Mouse (Mus musculus) cerebellum, adult (tissue): ENCODE results near the gene Syk.

ENCODE experiments used
- ATAC-seq: cut with Nextera tagmentation; 2 replicates; pipeline ENCODE4 v1.9.2; 2017; ENCODE audit warnings: mild to moderate bottlenecking, moderate library complexity, mixed read lengths; ENCODE audit not compliant: insufficient number of reproducible peaks, low FRiP score, low TSS enrichment

Syk gene

GRCm38 (mm10) chr13:52582878-52583661 lies at the start of gene Syk:
Syk (plus strand) TSS chr13:52583173.
- no peak for ATAC-seq

DNA sequence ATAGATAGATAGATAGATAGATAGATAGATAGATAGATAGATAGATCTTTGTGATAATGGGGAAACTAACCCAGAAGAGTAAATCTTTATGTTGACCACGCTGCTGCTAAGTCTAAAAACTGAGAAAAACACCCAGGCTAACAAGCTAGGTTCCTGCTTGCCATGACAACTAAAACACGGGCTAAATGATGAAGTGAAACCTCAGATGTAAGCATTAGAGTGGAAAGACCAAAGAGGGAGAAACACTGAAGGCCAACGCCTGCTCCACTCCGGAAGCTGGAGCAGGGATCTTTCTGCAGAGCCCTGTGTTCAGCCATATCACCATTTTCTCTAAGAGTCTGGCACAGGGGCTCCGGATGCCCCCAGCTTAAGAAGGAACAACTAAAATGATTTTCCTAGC lies 49.3 kb upstream of the Syk start:
- ATAC-seq, result no peak

GRCm38 (mm10) chr13:52535542-52535941 lies 47.4 kb upstream of the Syk start:
- peak; percentile 50; the same call in 1 of the 2 replicates for ATAC-seq

- ATAC-seq, result no peak
Observed at GRCm38 (mm10) chr13:52537754-52538587, 45.0 kb upstream of the Syk start.

GRCm38 (mm10) chr13:52538588-52539116 lies 44.3 kb upstream of the Syk start:
- no peak for ATAC-seq

DNA sequence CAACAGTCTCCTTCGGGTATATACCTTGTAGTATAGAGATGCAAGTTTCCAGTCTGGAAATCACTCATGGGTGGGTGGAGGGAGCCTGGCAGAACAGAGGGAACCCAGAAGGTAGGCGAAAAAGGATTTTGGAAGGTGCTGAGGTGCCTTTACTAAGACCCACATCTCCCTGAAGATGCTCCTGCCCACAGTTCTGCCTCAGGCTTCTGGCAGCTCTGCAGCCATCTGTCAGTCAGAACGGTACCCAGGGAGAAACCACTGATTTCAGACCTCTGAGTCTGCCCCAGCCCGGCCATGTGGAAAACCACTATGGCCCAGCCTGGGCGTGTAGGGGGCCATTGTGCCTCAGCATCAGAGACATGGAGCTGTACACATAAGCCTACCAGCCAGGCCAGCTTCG lies 43.5 kb upstream of the Syk start:
- no peak for ATAC-seq

DNA sequence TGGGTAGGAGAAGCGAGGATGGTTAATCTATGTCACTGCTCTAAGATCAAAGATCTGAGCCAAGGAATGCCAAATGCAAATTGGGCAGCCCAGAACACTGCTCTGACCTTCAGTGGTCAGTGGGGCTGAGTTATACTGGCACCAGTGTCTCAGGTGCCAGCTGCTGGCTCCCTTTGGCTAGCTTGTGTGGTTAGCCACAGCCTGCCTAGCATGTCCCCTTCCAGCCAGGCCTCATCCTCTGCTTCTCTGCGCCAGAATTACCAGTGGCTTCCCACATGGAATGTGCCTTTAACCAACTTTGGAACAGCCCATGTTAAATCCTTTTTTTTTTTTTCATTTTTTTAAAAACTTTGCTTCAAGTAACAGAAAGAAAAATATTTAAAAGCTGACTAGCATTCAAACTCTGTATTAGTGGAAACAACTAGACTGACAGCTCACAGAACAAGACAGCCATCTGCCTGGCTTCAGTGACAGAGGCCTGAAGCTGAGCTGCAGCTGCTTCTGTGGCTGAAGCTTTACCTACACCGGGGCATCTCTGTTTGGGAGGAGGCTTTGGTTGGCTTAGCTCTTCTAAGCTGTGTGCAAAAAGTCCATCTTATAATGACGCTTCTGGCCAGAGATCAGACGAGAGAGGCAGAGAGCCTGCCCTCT lies 41.5 kb upstream of the Syk start:
- no peak for ATAC-seq

- ATAC-seq, result no peak
Observed at GRCm38 (mm10) chr13:52542036-52542526, 40.9 kb upstream of the Syk start.

DNA sequence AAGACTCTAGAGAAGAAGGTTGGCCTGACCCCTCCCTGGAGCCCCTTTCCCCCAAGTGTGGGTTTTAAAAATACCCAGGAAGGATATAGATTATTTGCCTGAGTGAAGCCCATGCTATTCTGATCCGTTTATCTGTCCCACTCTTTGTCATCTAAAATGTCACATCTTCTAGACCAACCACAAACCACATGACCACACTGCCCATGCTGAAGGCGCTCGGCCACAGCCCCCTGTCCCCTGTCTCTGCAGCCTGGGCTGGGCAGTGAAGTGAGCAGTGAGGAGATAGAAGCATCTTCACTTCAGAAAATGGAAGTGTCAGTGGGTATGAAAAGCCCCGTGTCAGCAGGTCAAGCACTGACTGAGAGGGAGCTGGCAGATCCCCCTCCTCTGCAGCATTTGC lies 40.3 kb upstream of the Syk start:
- ATAC-seq, result no peak

GRCm38 (mm10) chr13:52546288-52546687 lies 36.7 kb upstream of the Syk start:
- no peak for ATAC-seq

DNA sequence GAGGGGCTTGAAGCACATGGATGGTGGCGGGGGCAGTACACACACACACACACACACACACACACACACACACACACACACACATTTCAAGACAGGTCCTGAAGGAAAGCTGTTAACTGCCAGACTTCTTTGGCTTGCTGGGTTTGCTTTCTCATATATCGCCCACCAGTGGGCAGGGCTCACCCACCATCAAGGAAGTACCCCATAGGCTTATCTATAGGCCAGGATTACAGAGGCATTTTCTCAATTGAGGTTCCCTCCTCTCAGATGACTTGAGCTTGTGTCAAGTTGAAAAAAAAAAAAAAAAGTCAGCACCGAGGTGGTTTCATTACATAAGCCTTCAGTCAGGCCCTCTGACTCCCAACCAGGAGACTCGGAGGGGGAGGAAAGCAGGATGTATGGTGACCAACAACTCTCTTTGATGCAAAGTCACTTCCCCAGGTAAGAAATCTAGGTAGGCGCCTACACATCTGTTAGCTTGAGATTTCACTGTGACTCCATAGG lies 32.2 kb upstream of the Syk start:
- ATAC-seq, result no peak

- ATAC-seq, result no peak
Observed at GRCm38 (mm10) chr13:52551275-52551674, 31.7 kb upstream of the Syk start.

- no peak for ATAC-seq
Observed at GRCm38 (mm10) chr13:52552822-52553477, 30.0 kb upstream of the Syk start.

DNA sequence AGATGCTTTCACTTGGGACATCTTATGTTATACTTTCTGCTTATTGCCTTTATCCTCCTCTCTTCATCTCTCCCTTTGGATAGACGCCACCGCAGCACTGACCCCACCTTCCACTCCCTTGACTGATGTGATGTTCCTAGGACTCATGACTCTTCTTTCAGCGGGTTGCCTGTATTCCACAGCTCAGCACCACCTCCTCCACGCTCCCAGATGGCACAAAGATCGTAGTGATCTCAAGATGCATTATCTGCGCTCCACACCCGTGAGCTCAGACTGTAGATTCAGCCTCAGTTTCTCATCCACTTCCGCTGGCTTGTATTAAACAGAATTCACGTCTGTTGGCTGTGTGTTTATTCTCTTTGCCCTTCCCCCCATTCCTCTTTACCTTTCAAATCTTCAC lies 28.3 kb upstream of the Syk start:
- no peak for ATAC-seq

DNA sequence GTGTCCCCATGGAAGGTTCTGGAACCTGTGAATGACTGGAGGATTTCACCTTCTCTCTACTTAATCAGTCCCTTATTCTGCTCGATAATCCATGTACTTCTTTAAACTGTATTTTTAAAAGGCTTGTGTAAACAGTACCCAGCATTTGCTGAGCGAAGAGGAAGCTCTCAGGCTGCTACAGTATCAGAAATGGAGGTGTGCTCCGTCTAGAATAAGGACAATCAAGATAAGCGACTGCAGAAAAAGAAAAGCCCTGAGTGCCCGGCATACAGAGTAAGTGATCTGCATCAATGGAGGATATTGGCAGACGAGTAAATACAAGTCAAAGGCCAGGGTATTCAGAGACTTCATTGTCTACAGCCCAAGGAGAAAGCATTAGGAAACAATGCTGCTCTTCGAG lies 25.6 kb upstream of the Syk start:
- no peak for ATAC-seq

DNA sequence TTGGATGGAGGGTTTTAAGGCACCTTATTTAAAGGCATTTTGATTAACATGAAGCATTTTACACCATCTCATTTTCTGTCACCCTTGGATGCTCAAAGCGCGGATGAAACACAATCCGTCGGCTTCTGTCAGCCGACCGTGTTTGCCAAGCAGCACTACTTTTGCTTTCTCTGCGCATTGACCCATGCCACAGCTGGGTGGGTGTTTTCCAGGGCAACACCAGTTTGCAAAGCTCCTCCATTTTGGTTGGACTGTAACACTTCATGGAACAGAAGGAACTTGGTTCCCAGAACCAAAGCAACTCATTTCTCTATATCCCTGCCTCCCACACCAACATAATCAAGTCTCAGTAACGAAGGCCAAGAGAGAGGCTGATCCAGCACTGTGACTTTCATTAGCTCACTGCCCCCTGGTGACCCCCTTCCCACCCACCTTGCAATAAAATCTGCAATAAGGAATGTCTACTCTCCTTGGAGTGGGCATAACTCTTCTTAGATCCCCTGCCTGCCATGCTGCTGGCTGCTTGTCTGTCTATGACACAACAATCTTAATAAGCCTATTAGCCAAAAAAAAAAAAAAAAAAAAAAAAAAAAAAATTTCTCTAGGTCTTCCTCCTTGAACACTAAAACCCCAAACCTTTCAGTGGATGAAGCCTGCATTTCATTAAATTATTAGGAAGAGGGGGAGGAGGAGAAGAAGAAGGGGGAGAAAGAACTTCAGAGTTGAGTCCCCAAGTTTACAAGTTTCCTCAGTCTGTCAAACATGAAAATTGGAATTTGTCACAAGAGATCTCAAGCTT lies 21.4 kb upstream of the Syk start:
- no peak for ATAC-seq

DNA sequence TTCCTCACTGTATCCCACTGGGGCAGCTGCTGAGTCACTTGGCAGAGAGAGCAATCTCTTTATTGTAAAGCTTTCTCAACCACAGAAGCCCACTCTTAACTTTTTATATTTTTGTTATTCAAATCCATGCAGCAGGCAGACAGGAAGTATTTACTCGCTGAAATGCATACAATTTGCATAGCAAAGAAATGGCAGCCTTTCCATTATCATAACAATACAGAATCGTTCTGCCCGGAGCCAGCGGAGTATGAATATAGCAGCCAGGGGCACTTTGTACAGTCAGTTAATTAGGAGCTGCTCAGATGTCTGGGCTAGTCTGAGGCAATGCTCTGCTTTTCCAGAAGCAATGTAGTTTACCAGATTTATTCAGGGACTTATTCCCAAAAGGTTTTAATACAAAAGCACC lies 20.8 kb upstream of the Syk start:
- no peak for ATAC-seq

DNA sequence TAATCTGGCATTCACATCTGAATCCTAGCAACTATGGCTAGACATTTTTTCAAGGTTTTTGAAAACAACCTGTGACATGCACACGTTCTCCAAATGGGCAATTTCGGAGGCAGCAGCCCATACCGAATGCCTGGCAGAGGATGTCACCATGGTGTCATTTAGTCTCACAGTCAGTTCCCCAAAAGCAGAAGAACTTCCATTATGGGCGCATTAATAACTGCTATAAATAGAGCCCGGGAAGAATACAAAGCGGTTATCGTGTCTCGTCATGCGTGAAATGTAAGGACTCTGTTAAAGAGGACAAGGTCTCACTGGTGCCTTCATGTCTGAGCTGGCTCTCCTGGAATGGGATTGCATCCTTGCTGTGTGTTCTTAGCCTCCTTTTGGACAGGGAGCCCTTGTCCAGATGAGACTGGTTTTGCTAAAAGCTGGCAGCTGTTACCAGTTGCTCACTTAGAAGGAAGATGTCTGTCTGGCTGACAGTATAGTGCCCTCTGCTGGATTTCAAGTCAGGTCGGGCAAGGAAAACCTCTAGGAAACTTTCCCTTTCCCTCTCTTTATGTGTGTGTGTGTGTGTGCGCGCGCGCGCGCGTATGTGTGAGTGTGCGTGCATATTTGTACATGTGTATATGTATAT lies 17.8 kb upstream of the Syk start:
- no peak for ATAC-seq
